Mouse (Mus musculus) liver, embryonic 14.5 days (tissue): ENCODE results near the gene Pigh.

Experiments
- CTCF ChIP-seq: IDR thresholded peaks from 2 replicates; pipeline ENCODE4 v1.5.1; 2016; ENCODE audit warnings: antibody characterized with exemption, low read depth, control low read depth
- EP300 ChIP-seq: IDR thresholded peaks from 2 replicates; pipeline ENCODE4 v1.6.1; 2016; ENCODE audit warnings: antibody characterized with exemption, low read depth

- no peak for TF ChIP-seq EP300
- TF ChIP-seq CTCF: no peak
Measured at GRCm38 (mm10) chr12:79067526-79067925, 21.9 kb downstream of the Pigh start.
